Mouse (Mus musculus): ENCODE measurements around the gene H2-DMb2. TPM values are rescaled to one million over a fixed set of nuclear protein-coding genes. Genes with fewer than 3 reads are reported as not detected.
A peak's percentile ranks its signal among the peaks of the same experiment; 100 is the strongest.

The H2-DMb2 gene
- polyA plus RNA-seq, 2 experiments: 0.13 to 0.58 TPM

DNA sequence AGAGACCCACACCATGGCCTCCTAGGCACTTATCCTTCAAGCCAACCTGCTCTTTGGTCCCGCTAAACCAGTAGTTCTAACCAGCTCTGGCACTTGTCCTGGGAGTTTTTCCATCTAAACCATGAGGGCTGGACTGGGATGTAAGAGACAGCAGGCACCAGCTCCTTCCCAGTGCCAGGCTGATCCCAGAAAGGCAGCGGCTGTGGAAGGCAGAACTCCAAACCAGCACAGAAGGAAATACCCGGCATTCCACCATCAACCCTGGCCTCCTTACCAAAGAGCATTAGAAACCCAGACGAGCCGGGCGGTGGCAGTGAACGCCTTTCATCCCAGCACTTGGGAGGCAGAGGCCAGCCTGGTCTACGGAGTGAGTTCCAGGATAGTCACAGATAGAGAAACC, 32.8 kb upstream of the H2-DMb2 start:
- no peaks in the 10 kb centered on the region for H3K4me1 ChIP-seq (replicated peaks; ENCODE audit: control insufficient read depth in 2 of 2, insufficient read depth in 2 of 2, low read length in 1 of 2)
- DNase-seq (ENCODE audit: low read depth in 3 of 3, low spot score in 3 of 3): no peak
- no peak overlapping the region for H3K27ac ChIP-seq
- peaks cover 51% of the 10 kb centered on the region for H3K36me3 ChIP-seq (replicated peaks; ENCODE audit: control insufficient read depth, insufficient read depth, low read depth)
- TF ChIP-seq CTCF (IDR thresholded peaks at IDR 0.05; ENCODE audit: low read depth) (no peak), EP300 (IDR thresholded peaks at IDR 0.05; ENCODE audit: low read depth) (no peak)
- H3K4me2 ChIP-seq (ENCODE audit: low read depth): no peak overlapping the region
- H3K4me3 ChIP-seq (ENCODE audit: insufficient read depth in 1 of 2, low read depth in 2 of 2, low read length in 2 of 2): no peak overlapping the region
- no peaks in the 10 kb centered on the region for H3K9me3 ChIP-seq (ENCODE audit: control insufficient read depth, low read length)
- 75% methylated on average over 8 of the region's 8 CpGs for WGBS (ENCODE audit: insufficient replicate concordance)
- no peaks in the 10 kb centered on the region for H3K27me3 ChIP-seq (ENCODE audit: control insufficient read depth, insufficient read depth, low read length)
- no peak overlapping the region for H3K9ac ChIP-seq (replicated peaks)
- ATAC-seq (ENCODE audit: insufficient read depth): no peak

DNA sequence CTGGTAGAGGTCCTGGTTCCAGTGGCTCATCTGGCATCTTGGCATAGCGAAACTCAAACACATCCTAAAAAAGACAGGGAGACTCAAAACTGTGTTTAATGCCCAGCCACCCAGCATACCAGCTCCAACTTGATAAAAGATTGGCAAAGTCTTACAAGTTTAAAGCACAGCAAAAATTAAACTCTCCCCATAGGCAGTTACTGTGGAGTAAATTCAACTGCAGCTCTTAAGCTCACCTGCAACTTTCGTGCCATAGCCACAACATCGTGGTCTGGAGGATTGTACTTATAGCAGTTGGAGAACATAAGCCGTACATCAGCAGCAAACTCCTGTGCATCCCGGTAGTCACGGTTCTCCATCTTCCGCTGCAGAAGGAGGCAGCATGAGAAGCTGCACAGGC, 29.0 kb upstream of the H2-DMb2 start:
- Histone ChIP-seq H3K27me3 (ENCODE audit: control insufficient read depth, insufficient read depth, low read length) (no peaks in the 10 kb centered on the region), H3K9me3 (ENCODE audit: control insufficient read depth, low read length) (no peaks in the 10 kb centered on the region), H3K4me3 (ENCODE audit: insufficient read depth in 1 of 2, low read depth in 2 of 2, low read length in 2 of 2) (no peak overlapping the region), H3K27ac (no peak overlapping the region), H3K9ac (replicated peaks) (no peak overlapping the region), H3K36me3 (replicated peaks; ENCODE audit: control insufficient read depth, insufficient read depth, low read depth) (peaks cover 86% of the 10 kb centered on the region), H3K4me2 (ENCODE audit: low read depth) (no peak overlapping the region), H3K4me1 (replicated peaks; ENCODE audit: control insufficient read depth in 2 of 2, insufficient read depth in 2 of 2, low read length in 1 of 2) (peaks cover 9 to 11% of the 10 kb centered on the region in 2 experiments)
- 93% methylated on average over 7 of the region's 7 CpGs for WGBS (ENCODE audit: insufficient replicate concordance)
- ATAC-seq (ENCODE audit: insufficient read depth): no peak
- no peak for DNase-seq (ENCODE audit: low read depth in 3 of 3, low spot score in 3 of 3)
- TF ChIP-seq CTCF (IDR thresholded peaks at IDR 0.05; ENCODE audit: low read depth) (no peak), EP300 (IDR thresholded peaks at IDR 0.05; ENCODE audit: low read depth) (no peak)

DNA sequence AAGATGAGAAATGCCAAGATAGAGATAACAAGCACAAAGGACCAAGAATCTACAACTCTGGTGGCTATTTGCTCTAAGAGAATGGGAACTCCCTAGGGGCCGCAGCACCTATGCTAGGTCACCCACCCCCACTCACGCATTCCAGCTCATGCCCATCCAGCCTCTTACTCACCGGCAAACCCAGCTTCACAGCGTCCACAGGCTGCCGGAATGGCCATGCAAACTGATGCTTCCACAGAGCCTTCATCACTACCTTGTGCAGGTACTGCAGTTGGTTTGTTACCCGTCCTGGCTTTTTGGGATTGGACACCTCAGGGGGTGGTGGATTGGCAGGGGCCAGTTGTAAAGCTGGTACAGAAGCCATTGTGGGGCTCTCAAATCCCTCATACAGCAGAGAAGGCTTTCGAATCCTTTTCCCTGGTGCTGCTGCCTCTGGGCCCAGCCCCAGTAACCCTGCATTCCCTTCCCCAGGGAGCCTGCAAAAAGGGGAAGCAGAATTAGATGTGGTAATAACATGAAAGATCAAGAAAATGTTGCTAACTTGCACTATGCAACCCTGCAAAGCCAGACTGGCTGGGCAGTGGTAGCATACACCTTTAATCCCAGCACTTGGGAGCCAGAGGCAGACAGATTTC, 26.3 kb upstream of the H2-DMb2 start:
- ATAC-seq (ENCODE audit: insufficient read depth) (no peak), DNase-seq (ENCODE audit: low read depth in 3 of 3, low spot score in 3 of 3) (no peak)
- peaks cover 9 to 14% of the 10 kb centered on the region in 2 experiments for H3K4me1 ChIP-seq (replicated peaks; ENCODE audit: control insufficient read depth in 2 of 2, insufficient read depth in 2 of 2, low read length in 1 of 2)
- peak overlapping the region; percentile 88 to 97 for H3K4me3 ChIP-seq (ENCODE audit: insufficient read depth in 1 of 2, low read depth in 2 of 2, low read length in 2 of 2)
- H3K36me3 ChIP-seq (replicated peaks; ENCODE audit: control insufficient read depth, insufficient read depth, low read depth): peaks cover 69% of the 10 kb centered on the region
- H3K9me3 ChIP-seq (ENCODE audit: control insufficient read depth, low read length): no peaks in the 10 kb centered on the region
- WGBS (ENCODE audit: insufficient replicate concordance): 50% methylated on average over 7 of the region's 7 CpGs
- H3K9ac ChIP-seq (replicated peaks): peak overlapping the region; percentile 92
- H3K27me3 ChIP-seq (ENCODE audit: control insufficient read depth, insufficient read depth, low read length): no peaks in the 10 kb centered on the region
- H3K27ac ChIP-seq: no peak overlapping the region
- peak overlapping the region; percentile 97 for H3K4me2 ChIP-seq (ENCODE audit: low read depth)
- no peak for TF ChIP-seq EP300 (IDR thresholded peaks at IDR 0.05; ENCODE audit: low read depth)

GRCm38 (mm10) chr17:34117421-34118112, 25.5 kb upstream of the H2-DMb2 start:
- Histone ChIP-seq H3K27me3 (ENCODE audit: control insufficient read depth, insufficient read depth, low read length) (no peaks in the 10 kb centered on the region), H3K36me3 (replicated peaks; ENCODE audit: control insufficient read depth, insufficient read depth, low read depth) (peaks cover 62% of the 10 kb centered on the region), H3K27ac (peak overlapping the region; percentile 52), H3K9me3 (ENCODE audit: control insufficient read depth, low read length) (no peaks in the 10 kb centered on the region), H3K4me1 (replicated peaks; ENCODE audit: control insufficient read depth in 2 of 2, insufficient read depth in 2 of 2, low read length in 1 of 2) (peaks cover 9 to 14% of the 10 kb centered on the region in 2 experiments), H3K4me2 (ENCODE audit: low read depth) (peak overlapping the region; percentile 97), H3K4me3 (ENCODE audit: insufficient read depth in 1 of 2, low read depth in 2 of 2, low read length in 2 of 2) (peak overlapping the region; percentile 88 to 97), H3K9ac (replicated peaks) (peak overlapping the region; percentile 92)
- ATAC-seq (ENCODE audit: insufficient read depth): no peak
- peak in 2 of 3 experiments; percentile 34 to 61 for DNase-seq (ENCODE audit: low read depth in 3 of 3, low spot score in 3 of 3)
- TF ChIP-seq CTCF (IDR thresholded peaks at IDR 0.05; ENCODE audit: low read depth) (no peak), EP300 (IDR thresholded peaks at IDR 0.05; ENCODE audit: low read depth) (no peak)
- WGBS (ENCODE audit: insufficient replicate concordance): 2% methylated on average over 5 of the region's 5 CpGs

GRCm38 (mm10) chr17:34118113-34118872, 24.8 kb upstream of the H2-DMb2 start:
- ATAC-seq (ENCODE audit: insufficient read depth) (no peak), DNase-seq (ENCODE audit: low read depth in 3 of 3, low spot score in 3 of 3) (no peak)
- Histone ChIP-seq H3K27me3 (ENCODE audit: control insufficient read depth, insufficient read depth, low read length) (no peaks in the 10 kb centered on the region), H3K4me2 (ENCODE audit: low read depth) (peak overlapping the region; percentile 97), H3K36me3 (replicated peaks; ENCODE audit: control insufficient read depth, insufficient read depth, low read depth) (peaks cover 55% of the 10 kb centered on the region), H3K4me1 (replicated peaks; ENCODE audit: control insufficient read depth in 2 of 2, insufficient read depth in 2 of 2, low read length in 1 of 2) (peaks cover 9 to 16% of the 10 kb centered on the region in 2 experiments), H3K9ac (replicated peaks) (peak overlapping the region; percentile 92), H3K9me3 (ENCODE audit: control insufficient read depth, low read length) (no peaks in the 10 kb centered on the region), H3K27ac (peak overlapping the region; percentile 55), H3K4me3 (ENCODE audit: insufficient read depth in 1 of 2, low read depth in 2 of 2, low read length in 2 of 2) (peak overlapping the region; percentile 88 to 97)
- TF ChIP-seq EP300 (IDR thresholded peaks at IDR 0.05; ENCODE audit: low read depth) (no peak), CTCF (IDR thresholded peaks at IDR 0.05; ENCODE audit: low read depth) (no peak)
- WGBS (ENCODE audit: insufficient replicate concordance): under 1% methylated on average over 65 of the region's 67 CpGs
